Mouse (Mus musculus) C2C12 (cell line): ENCODE results near the gene Fkbp6. TPM values are rescaled to one million over a fixed set of nuclear protein-coding genes. Genes with fewer than 3 reads are reported as not detected.

Experiments
- H3K27me3 ChIP-seq: one replicate; pipeline ENCODE4 v1.6.1; 2011; ENCODE audit not compliant: control insufficient read depth, insufficient read depth, insufficient read length
- H3K36me3 ChIP-seq: one replicate; pipeline ENCODE4 v1.6.1; 2011; ENCODE audit not compliant: control insufficient read depth, insufficient read depth
- H3K4me3 ChIP-seq: one replicate; pipeline ENCODE4 v1.5.1; 2011; ENCODE audit warnings: mild to moderate bottlenecking, control low read depth; ENCODE audit not compliant: poor library complexity, insufficient read depth, severe bottlenecking
- H3K79me2 ChIP-seq: one replicate; pipeline ENCODE4 v1.6.1; 2011; ENCODE audit not compliant: control insufficient read depth, insufficient read depth
- H3K79me3 ChIP-seq: one replicate; pipeline ENCODE4 v1.6.1; 2011; ENCODE audit warnings: low read depth, control low read depth
- H3ac ChIP-seq: one replicate; pipeline ENCODE3; 2011; ENCODE audit warnings: low read depth; ENCODE audit not compliant: control insufficient read depth, insufficient read length
- CEBPB ChIP-seq: IDR thresholded peaks from one replicate; pipeline ENCODE4 v1.6.1; 2011; ENCODE audit warnings: low read depth, mild to moderate bottlenecking, control low read depth, moderate library complexity
- CTCF ChIP-seq: IDR thresholded peaks from one replicate; pipeline ENCODE4 v1.5.1; 2011; ENCODE audit not compliant: control insufficient read depth, insufficient read depth, insufficient read length
- FOSL1 ChIP-seq: IDR thresholded peaks from one replicate; pipeline ENCODE4 v1.8.0; 2011; ENCODE audit warnings: mild to moderate bottlenecking, low read length; ENCODE audit not compliant: poor library complexity, insufficient read depth, severe bottlenecking
- MAX ChIP-seq: IDR thresholded peaks from one replicate; pipeline ENCODE4 v1.6.1; 2011; ENCODE audit warnings: mild to moderate bottlenecking, control low read depth
- MYOD1 ChIP-seq: IDR thresholded peaks from one replicate; pipeline ENCODE4 v1.6.1; 2011; ENCODE audit warnings: low read depth; ENCODE audit not compliant: control insufficient read depth, insufficient read length
- MYOG ChIP-seq: IDR thresholded peaks from one replicate; pipeline ENCODE4 v1.6.1; 2011; ENCODE audit not compliant: control insufficient read depth, insufficient read length; ENCODE audit errors: extremely low read depth
- USF1 ChIP-seq: IDR thresholded peaks from one replicate; pipeline ENCODE4 v1.6.1; 2011; ENCODE audit warnings: low read depth, mild to moderate bottlenecking, control low read depth, moderate library complexity
- long read RNA-seq, 2 experiments: library from polyadenylated mRNA; unstranded; transcript quantifications; one replicate each; pipeline ENCODE4 v2.0.0; 2019 to 2020
- polyA plus RNA-seq: library from polyadenylated mRNA; unstranded; fragments of >200 nt; fragmentation: generic; extraction: Trizol; gene quantifications from one replicate; pipeline ENCODE4 v1.2.1, GENCODE M21; 2012; ENCODE audit warnings: missing spikeins

Fkbp6 gene
- not detected for polyA plus RNA-seq
- long read RNA-seq, experiment 1, result 0 reads
- long read RNA-seq, experiment 2, result 0 reads

GRCm38 (mm10) chr5:135349862-135350261, at the start of gene Fkbp6:
Fkbp6 (minus strand) TSS chr5:135350044.
- Histone ChIP-seq H3K36me3 (no peaks in the 10 kb centered on the region), H3K79me2 (no peaks in the 10 kb centered on the region), H3K79me3 (no peaks in the 10 kb centered on the region), H3K4me3 (no peak within 1 kb of the TSS), H3ac (no peak within 1 kb of the TSS), H3K27me3 (peaks cover 65% of the 10 kb centered on the region)
- TF ChIP-seq MYOD1, result no peak
- no peak for TF ChIP-seq USF1
- TF ChIP-seq CTCF, result no peak
- TF ChIP-seq CEBPB, result no peak

- no peaks in the 10 kb centered on the region for H3K79me3 ChIP-seq
- TF ChIP-seq CEBPB, result no peak
- no peak for TF ChIP-seq MYOG
- TF ChIP-seq FOSL1, result no peak
- TF ChIP-seq USF1, result no peak
- TF ChIP-seq MYOD1, result no peak
- no peak for TF ChIP-seq MAX
- TF ChIP-seq CTCF, result no peak
- no peaks in the 10 kb centered on the region for H3K36me3 ChIP-seq
- no peak overlapping the region for H3ac ChIP-seq
- H3K79me2 ChIP-seq, result no peaks in the 10 kb centered on the region
- H3K4me3 ChIP-seq, result no peak overlapping the region
- no peaks in the 10 kb centered on the region for H3K27me3 ChIP-seq
Observed at GRCm38 (mm10) chr5:135399382-135399781, 49.5 kb upstream of the Fkbp6 start.

GRCm38 (mm10) chr5:135395826-135396225, 46.0 kb upstream of the Fkbp6 start:
- Histone ChIP-seq H3ac (no peak overlapping the region), H3K36me3 (peaks cover 22% of the 10 kb centered on the region), H3K4me3 (no peak overlapping the region), H3K27me3 (no peaks in the 10 kb centered on the region), H3K79me3 (peaks cover 29% of the 10 kb centered on the region), H3K79me2 (peaks cover 33% of the 10 kb centered on the region)
- TF ChIP-seq MYOD1 (no peak), CTCF (peak; percentile 48)

GRCm38 (mm10) chr5:135394004-135394823, 44.4 kb upstream of the Fkbp6 start, which contains the start of gene Pom121:
Pom121 (minus strand) TSS chr5:135394546.
- Histone ChIP-seq H3K27me3 (no peaks in the 10 kb centered on the region), H3K36me3 (peaks cover 38% of the 10 kb centered on the region), H3K79me2 (peaks cover 49% of the 10 kb centered on the region), H3K79me3 (peaks cover 38% of the 10 kb centered on the region), H3K4me3 (peak within 1 kb of the TSS; percentile 71), H3ac (peak within 1 kb of the TSS; percentile 96)
- TF ChIP-seq CEBPB (no peak), USF1 (no peak), MAX (peak; percentile 100)

GRCm38 (mm10) chr5:135383771-135384170, 33.9 kb upstream of the Fkbp6 start:
- peaks cover 84% of the 10 kb centered on the region for H3K36me3 ChIP-seq
- no peak for TF ChIP-seq USF1
- no peak for TF ChIP-seq MAX
- no peak for TF ChIP-seq MYOG
- no peak for TF ChIP-seq CEBPB
- TF ChIP-seq MYOD1, result no peak
- TF ChIP-seq CTCF, result no peak
- TF ChIP-seq FOSL1, result no peak
- no peak overlapping the region for H3ac ChIP-seq
- H3K4me3 ChIP-seq, result no peak overlapping the region
- H3K79me2 ChIP-seq, result peaks cover 23% of the 10 kb centered on the region
- no peaks in the 10 kb centered on the region for H3K27me3 ChIP-seq
- H3K79me3 ChIP-seq, result peaks cover 4% of the 10 kb centered on the region

GRCm38 (mm10) chr5:135382746-135383145, 32.9 kb upstream of the Fkbp6 start:
- Histone ChIP-seq H3K4me3 (no peak overlapping the region), H3K27me3 (no peaks in the 10 kb centered on the region), H3K79me2 (peaks cover 13% of the 10 kb centered on the region), H3ac (no peak overlapping the region), H3K79me3 (peaks cover 4% of the 10 kb centered on the region), H3K36me3 (peaks cover 81% of the 10 kb centered on the region)
- TF ChIP-seq MYOG, result no peak
- no peak for TF ChIP-seq FOSL1
- TF ChIP-seq CEBPB, result no peak
- TF ChIP-seq MAX, result no peak
- TF ChIP-seq CTCF, result no peak
- TF ChIP-seq USF1, result no peak
- TF ChIP-seq MYOD1, result no peak
